Mouse (Mus musculus): ENCODE data around the gene Snai1. TPM values are rescaled to one million over a fixed set of nuclear protein-coding genes. Genes with fewer than 3 reads are reported as not detected.
A peak's percentile ranks its signal among the peaks of the same experiment; 100 is the strongest.

Snai1 gene
- polyA plus RNA-seq, 1 experiment = 1.9 TPM

DNA sequence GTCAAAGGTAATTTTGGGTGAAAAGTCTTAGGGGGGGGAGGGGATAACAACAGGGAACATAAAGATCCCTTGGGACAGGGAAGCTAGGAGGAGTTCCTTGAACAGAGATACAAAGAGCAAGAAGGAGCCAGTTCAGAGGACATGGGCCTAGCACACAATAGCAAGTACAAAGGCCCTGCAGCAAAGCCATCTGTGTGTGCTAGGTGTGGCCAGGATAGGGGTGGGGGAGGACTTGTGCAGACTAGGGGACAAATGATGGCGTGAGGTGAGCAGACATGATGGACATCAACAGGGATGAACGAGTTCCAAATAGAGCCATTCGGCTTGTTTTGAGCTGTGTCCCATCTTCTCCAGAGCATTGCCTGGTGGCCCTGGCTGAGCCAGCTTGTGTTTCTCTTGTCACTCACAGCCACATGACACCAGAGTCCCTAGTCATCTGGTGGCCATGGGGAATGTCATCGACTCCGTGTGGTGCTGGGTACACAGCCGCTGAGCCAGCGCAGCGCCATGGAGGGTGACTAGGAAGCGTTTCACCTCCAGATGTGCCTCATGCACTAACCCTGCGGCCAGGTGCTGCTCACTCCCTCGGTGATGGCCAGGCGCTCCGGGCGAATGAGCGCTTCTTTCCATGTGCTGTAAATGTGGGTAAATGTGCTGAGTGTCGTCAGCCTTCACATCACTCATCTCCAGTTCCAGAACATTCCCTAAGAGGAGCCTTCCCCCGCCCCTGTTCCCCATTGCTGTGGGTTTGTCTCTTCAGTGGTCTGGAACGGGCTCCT, 33.6 kb downstream of the Snai1 start:
- 90% methylated on average over 18 of the region's 18 CpGs for WGBS

DNA sequence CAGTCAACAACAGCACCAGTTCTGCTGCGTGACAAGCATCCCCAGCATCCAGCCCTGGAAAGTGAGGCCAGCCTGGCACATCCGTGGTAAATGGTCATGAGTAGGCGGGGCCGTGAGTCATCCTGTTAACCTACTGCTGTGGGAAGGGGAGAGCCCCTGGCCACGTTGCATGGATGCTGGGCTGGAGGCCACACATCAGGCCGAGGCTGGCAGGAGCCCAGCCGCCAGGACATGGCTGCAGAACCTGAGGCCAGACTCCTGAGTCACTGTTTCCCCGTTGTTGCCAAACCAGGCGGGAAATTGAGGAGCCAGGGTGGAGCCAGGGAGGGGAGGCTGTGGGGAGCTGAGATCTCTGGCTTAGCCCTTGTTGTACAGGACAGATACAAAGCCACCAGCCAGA, 36.8 kb downstream of the Snai1 start:
- WGBS = 50% methylated on average over 9 of the region's 9 CpGs
- no peak for TF ChIP-seq CTCF (IDR thresholded peaks at IDR 0.05; ENCODE audit: control insufficient read depth, insufficient read depth, low read length)
- TF ChIP-seq POLR2A (IDR thresholded peaks at IDR 0.05; ENCODE audit: borderline replicate concordance, control insufficient read depth, low read depth, low read length) = no peak
- no peak overlapping the region for H3K4me3 ChIP-seq (replicated peaks; ENCODE audit: control insufficient read depth, low read depth, low read length)
- peaks cover 4% of the 10 kb centered on the region; the same call in 1 of the 2 replicates for H3K4me1 ChIP-seq (ENCODE audit: control insufficient read depth, insufficient read depth, low read length)
- no peak overlapping the region for H3K27ac ChIP-seq (ENCODE audit: control insufficient read depth, insufficient read depth, low read depth, low read length, poor library complexity)

More for the DNA sequence above, 33.6 kb downstream of the Snai1 start:
- TF ChIP-seq CTCF (IDR thresholded peaks at IDR 0.05; ENCODE audit: control insufficient read depth, insufficient read depth, low read length) (no peak), POLR2A (IDR thresholded peaks at IDR 0.05; ENCODE audit: borderline replicate concordance, control insufficient read depth, low read depth, low read length) (no peak)
- no peak overlapping the region for H3K4me3 ChIP-seq (replicated peaks; ENCODE audit: control insufficient read depth, low read depth, low read length)
- H3K4me1 ChIP-seq (ENCODE audit: control insufficient read depth, insufficient read depth, low read length) = no peaks in the 10 kb centered on the region
- H3K27ac ChIP-seq (ENCODE audit: control insufficient read depth, insufficient read depth, low read depth, low read length, poor library complexity) = no peak overlapping the region

DNA sequence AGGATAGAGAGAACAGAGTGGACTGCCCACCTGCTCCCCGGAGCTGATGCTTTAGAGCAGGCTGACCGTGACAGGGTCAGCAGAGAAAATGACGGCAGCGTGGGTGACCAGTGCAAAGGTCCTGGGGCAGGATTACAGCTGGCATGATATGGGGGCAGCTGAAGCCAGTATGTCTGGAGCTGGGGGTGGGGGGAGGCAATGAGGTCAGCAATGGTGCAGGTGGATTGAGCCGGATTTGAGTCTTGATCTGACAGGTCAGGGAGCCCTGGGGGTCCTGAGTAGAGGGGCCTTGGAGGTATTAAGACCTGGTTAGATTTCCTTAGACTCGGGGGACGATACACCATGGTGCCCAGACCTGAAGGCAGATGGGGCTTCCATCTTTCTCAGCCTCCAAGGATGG, 37.6 kb downstream of the Snai1 start:
- Histone ChIP-seq H3K27ac (ENCODE audit: control insufficient read depth, insufficient read depth, low read depth, low read length, poor library complexity) (no peak overlapping the region), H3K4me3 (replicated peaks; ENCODE audit: control insufficient read depth, low read depth, low read length) (no peak overlapping the region), H3K4me1 (ENCODE audit: control insufficient read depth, insufficient read depth, low read length) (peaks cover 4% of the 10 kb centered on the region; the same call in 1 of the 2 replicates)
- no peak for TF ChIP-seq CTCF (IDR thresholded peaks at IDR 0.05; ENCODE audit: control insufficient read depth, insufficient read depth, low read length)
- no peak for TF ChIP-seq POLR2A (IDR thresholded peaks at IDR 0.05; ENCODE audit: borderline replicate concordance, control insufficient read depth, low read depth, low read length)
- WGBS = 87% methylated on average over 7 of the region's 7 CpGs

DNA sequence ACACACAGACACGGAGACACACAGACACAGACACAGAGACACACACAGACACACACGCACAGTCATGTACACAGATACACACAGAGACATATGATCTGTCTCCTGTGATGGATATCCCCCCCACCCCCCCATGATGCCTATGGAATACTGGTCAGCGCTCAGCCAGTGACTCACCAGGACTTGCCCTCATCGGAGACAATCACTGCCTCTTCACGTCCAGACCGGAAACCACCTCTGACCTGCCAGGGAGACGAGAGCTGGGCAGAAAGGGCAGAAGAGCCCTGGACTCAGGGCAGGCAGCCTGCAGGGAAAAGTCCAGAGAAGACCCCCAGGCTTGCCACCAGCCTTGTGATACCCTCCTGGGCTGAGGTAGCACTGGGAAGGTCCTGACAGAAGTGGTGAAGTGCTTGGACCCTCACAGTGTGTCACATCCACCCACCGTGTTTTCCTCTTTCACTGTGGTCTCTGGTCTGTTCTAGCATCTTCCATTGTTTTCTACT, 38.2 kb downstream of the Snai1 start:
- Histone ChIP-seq H3K4me3 (replicated peaks; ENCODE audit: control insufficient read depth, low read depth, low read length) (no peak overlapping the region), H3K4me1 (ENCODE audit: control insufficient read depth, insufficient read depth, low read length) (peaks cover 4% of the 10 kb centered on the region; the same call in 1 of the 2 replicates), H3K27ac (ENCODE audit: control insufficient read depth, insufficient read depth, low read depth, low read length, poor library complexity) (no peak overlapping the region)
- no peak for TF ChIP-seq POLR2A (IDR thresholded peaks at IDR 0.05; ENCODE audit: borderline replicate concordance, control insufficient read depth, low read depth, low read length)
- TF ChIP-seq CTCF (IDR thresholded peaks at IDR 0.05; ENCODE audit: control insufficient read depth, insufficient read depth, low read length) = no peak
- WGBS = 79% methylated on average over 8 of the region's 8 CpGs

DNA sequence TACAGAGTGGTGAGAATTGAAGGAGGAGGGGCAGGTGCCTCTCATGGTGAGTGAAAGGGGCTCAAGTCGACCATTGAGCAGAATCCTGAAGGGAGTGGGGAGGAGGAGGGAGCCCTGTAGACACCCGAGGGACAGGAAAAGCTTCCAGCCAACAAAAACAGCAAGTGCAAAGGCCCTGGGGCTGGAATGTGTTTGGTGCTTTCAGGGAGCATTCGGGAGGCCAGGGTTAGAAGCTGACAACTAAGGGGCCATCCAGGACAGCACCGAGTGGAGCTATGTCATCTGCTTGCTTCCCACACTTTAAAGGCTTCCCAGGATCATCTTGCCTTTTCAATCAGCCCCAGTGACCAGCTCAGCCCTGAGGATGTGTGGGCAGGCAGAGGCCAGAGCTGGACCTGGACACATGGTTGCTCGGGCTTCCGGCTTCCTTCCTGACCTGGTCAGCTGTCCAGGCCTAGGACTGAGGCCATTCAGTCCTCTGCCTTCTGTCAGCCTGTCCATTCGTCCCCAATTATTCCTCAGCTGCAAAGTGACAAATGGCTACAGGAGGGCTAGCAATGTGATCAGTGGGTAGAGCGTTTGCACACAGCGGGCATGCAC, 39.3 kb downstream of the Snai1 start:
- TF ChIP-seq POLR2A (IDR thresholded peaks at IDR 0.05; ENCODE audit: borderline replicate concordance, control insufficient read depth, low read depth, low read length) = no peak
- no peak for TF ChIP-seq CTCF (IDR thresholded peaks at IDR 0.05; ENCODE audit: control insufficient read depth, insufficient read depth, low read length)
- peaks cover 4% of the 10 kb centered on the region; the same call in 1 of the 2 replicates for H3K4me1 ChIP-seq (ENCODE audit: control insufficient read depth, insufficient read depth, low read length)
- no peak overlapping the region for H3K4me3 ChIP-seq (replicated peaks; ENCODE audit: control insufficient read depth, low read depth, low read length)
- H3K27ac ChIP-seq (ENCODE audit: control insufficient read depth, insufficient read depth, low read depth, low read length, poor library complexity) = no peak overlapping the region
- 75% methylated on average over 9 of the region's 9 CpGs for WGBS

DNA sequence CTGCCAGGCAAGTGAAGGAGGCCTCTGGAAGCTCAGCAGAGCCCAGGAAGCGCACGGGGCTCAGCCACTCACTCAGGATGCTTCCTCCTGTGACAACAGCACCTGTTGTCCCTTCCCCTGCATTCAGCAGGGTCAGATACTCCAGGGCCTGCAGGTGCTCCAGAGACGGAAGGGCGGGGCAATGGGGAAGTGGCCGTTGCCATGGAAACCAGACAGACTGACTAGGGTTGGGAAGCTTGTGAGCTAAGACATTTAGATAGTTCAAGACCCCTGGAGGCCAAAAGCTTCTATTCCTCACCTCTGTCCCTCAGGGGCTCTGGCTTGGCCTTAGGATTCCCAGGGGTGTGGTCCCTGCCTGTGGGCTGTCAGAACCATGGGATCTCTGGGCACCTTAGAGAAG, 40.5 kb downstream of the Snai1 start:
- TF ChIP-seq POLR2A (IDR thresholded peaks at IDR 0.05; ENCODE audit: borderline replicate concordance, control insufficient read depth, low read depth, low read length) = no peak
- TF ChIP-seq CTCF (IDR thresholded peaks at IDR 0.05; ENCODE audit: control insufficient read depth, insufficient read depth, low read length) = no peak
- WGBS = 17% methylated on average over 5 of the region's 5 CpGs
- H3K4me1 ChIP-seq (ENCODE audit: control insufficient read depth, insufficient read depth, low read length) = peaks cover 4% of the 10 kb centered on the region; the same call in 1 of the 2 replicates

DNA sequence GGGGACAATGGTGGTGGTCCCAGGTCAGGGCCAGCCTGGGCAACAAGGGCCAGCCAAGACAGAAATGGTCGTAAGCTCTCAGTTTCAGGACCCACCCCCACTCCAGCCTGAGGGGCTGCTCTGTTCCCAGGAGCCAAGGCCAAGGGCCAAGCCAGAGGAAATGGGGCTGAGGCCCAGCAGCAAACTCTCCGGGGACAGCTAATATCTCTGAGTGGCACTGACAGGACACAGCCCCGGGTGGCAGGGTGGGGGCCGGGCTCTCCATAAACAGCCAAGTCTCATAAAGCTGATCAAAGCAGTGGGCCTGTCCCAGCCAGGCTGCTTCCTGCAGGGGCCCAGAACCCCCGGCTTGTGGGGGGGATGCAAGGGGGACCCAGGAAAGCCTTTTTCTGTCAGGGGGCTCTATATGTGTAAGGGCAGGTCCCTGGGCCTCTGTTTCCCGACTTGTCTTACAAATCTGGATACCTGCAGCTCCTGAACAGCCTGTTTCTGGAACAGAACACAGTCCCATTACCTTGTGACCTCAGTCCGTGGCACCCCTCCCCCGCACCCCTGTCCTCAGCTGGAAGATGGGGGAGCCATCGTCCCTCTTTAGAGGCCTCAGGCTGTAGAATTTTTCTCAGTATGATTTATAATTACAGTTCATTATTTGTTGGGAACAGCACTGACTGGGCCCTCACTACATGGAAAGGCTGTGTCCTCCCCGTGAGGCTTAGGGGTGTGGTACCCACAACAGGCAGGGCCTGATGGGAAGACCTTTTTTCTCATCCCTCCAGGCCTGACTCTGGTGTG, 45.4 kb downstream of the Snai1 start:
- Histone ChIP-seq H3K27ac (ENCODE audit: control insufficient read depth, insufficient read depth, low read depth, low read length, poor library complexity) (no peak overlapping the region), H3K4me3 (replicated peaks; ENCODE audit: control insufficient read depth, low read depth, low read length) (no peak overlapping the region), H3K4me1 (ENCODE audit: control insufficient read depth, insufficient read depth, low read length) (peaks cover 5% of the 10 kb centered on the region)
- no peak for TF ChIP-seq CTCF (IDR thresholded peaks at IDR 0.05; ENCODE audit: control insufficient read depth, insufficient read depth, low read length)
- no peak for TF ChIP-seq POLR2A (IDR thresholded peaks at IDR 0.05; ENCODE audit: borderline replicate concordance, control insufficient read depth, low read depth, low read length)
- WGBS = 66% methylated on average over 10 of the region's 10 CpGs

More for the DNA sequence above, 40.5 kb downstream of the Snai1 start:
- H3K27ac ChIP-seq (ENCODE audit: control insufficient read depth, insufficient read depth, low read depth, low read length, poor library complexity) = peak overlapping the region; percentile 35
- no peak overlapping the region for H3K4me3 ChIP-seq (replicated peaks; ENCODE audit: control insufficient read depth, low read depth, low read length)

DNA sequence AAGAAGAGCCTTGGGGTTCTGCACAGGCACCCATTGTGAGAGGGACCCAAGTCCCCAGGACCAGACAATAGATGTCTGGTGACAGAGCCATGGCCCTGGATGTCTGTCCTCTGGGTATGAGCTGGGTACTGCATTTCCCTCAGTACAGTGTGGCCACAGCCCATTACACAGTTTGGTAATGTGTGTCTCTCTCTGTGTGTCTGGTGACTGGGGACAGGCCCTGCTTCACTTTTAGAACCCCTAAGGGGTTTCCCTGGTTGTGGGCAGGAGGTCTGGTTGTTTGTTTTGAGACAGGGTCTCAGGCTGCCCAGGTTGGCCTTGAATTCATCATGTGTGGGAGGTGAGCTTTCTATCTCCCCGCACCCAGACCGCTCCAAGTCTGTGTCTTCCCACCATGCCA, 47.3 kb downstream of the Snai1 start:
- Histone ChIP-seq H3K4me3 (replicated peaks; ENCODE audit: control insufficient read depth, low read depth, low read length) (no peak overlapping the region), H3K27ac (ENCODE audit: control insufficient read depth, insufficient read depth, low read depth, low read length, poor library complexity) (no peak overlapping the region), H3K4me1 (ENCODE audit: control insufficient read depth, insufficient read depth, low read length) (peaks cover 5% of the 10 kb centered on the region)
- no peak for TF ChIP-seq POLR2A (IDR thresholded peaks at IDR 0.05; ENCODE audit: borderline replicate concordance, control insufficient read depth, low read depth, low read length)
- TF ChIP-seq CTCF (IDR thresholded peaks at IDR 0.05; ENCODE audit: control insufficient read depth, insufficient read depth, low read length) = no peak
- 91% methylated on average over 2 of the region's 2 CpGs for WGBS

Data from bone marrow, adult 2 months (tissue).